In the genomic region with DNA sequence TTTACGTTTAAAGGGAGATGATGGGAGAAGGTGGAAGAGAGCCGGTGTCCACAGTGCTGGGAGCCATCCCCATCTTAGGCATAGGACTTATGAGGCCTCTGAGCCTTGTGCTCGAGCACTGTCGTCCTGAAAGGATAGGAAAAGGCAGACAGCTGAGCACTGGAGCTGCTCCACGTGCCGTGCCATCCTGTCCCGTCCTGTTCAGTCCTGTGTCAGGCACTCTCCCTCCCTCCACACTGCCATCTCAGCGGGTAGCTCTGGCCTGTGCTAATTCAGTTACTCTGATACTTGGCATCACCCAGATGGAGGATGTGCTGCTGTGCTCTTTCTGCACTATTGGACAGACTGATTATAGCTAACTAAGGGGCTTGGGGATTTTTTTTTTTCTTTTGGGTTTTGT, we compare ENCODE assay signal across 20 mouse cellular contexts. TPM values are rescaled to one million over a fixed set of nuclear protein-coding genes. Genes with fewer than 3 reads are reported as not detected.
"Had no signal": no experiment of that assay in that cellular context is flagged by ENCODE, and none has a peak within 500 bp of the region (broad histone marks: within the 10 kb centered on the region; RNA-seq: fewer than 3 reads in every experiment).

No protein-coding gene starts in this region.

- H3K27ac ChIP-seq: kidney, postnatal 0 days; limb, embryonic 12.5 days; liver, embryonic 13.5 days; lung, embryonic 15.5 days; macrophage; midbrain, embryonic 15.5 days; neural tube, embryonic 13.5 days had no signal

- H3K4me3 ChIP-seq: left cerebral cortex, adult 2 months; limb, embryonic 12.5 days; liver, embryonic 13.5 days; lung, embryonic 15.5 days; megakaryocyte, embryonic 14.5 days; midbrain, embryonic 15.5 days; neural tube, embryonic 13.5 days had no signal

- H3K4me1 ChIP-seq: limb, embryonic 12.5 days; liver, embryonic 13.5 days; lung, embryonic 15.5 days; midbrain, embryonic 15.5 days had no signal

- DNase-seq: kidney, adult 9 months; kidney, postnatal 4 days; liver; liver, embryonic 13.5 days; liver, postnatal 0 days; lung, postnatal 14 days; retina, postnatal 1 day; right cerebral cortex, postnatal 4 days; spleen, adult 18-20 months; thymus, adult 18-20 months; thymus, postnatal 14 days had no signal

- H3K4me2 ChIP-seq: limb, embryonic 12.5 days; liver, embryonic 13.5 days; lung, embryonic 15.5 days; midbrain, embryonic 11.5 days; midbrain, embryonic 15.5 days; neural tube, embryonic 13.5 days had no signal

- H3K9ac ChIP-seq: limb, embryonic 12.5 days; liver, embryonic 13.5 days; liver, postnatal 0 days; lung, embryonic 15.5 days; midbrain, embryonic 15.5 days; neural tube, embryonic 13.5 days had no signal

- ATAC-seq: liver, postnatal 0 days; midbrain, embryonic 15.5 days had no signal

- H3K9me3 ChIP-seq: limb, embryonic 12.5 days; liver, embryonic 13.5 days; lung, embryonic 15.5 days; megakaryocyte, embryonic 14.5 days; midbrain, embryonic 15.5 days; neural tube, embryonic 13.5 days had no signal

- H3K27me3 ChIP-seq: limb, embryonic 12.5 days; liver, embryonic 13.5 days; lung, embryonic 15.5 days; megakaryocyte, embryonic 14.5 days; midbrain, embryonic 15.5 days; neural tube, embryonic 13.5 days had no signal

RNA-seq across cellular contexts. Expression of gene Mmp17, which starts 21.6 kb away (rescaled TPM):
- polyA plus RNA-seq: macrophage had no signal
